Mouse (Mus musculus): ENCODE measurements around the gene Fah. TPM values are rescaled to one million over a fixed set of nuclear protein-coding genes. Genes with fewer than 3 reads are reported as not detected.

Gene Fah
- total RNA-seq, 1 experiment from 2014 or later: 1.6 TPM

DNA sequence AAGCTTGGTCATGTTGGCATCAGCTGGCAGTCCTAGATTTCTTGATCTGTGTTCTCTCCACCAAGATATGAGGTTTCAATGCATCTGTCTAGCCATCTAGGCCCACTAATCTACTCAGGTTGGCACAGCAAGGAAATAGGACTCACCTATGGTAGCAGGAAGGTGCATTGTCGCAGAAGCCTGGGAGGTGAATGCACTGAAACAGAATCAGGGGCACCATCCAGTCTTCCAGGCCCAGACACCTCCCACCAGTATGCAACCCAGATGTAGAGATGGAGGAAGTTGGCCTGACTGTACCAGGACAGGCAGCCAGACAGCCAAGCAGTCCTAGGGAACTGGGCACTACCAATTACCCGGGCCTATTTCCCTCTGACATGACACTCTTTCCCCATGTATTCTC, 5.9 kb downstream of the Fah start:
- ATAC-seq (ENCODE audit: extremely low read depth, insufficient number of reproducible peaks, low FRiP score, poor library complexity, severe bottlenecking): no peak

DNA sequence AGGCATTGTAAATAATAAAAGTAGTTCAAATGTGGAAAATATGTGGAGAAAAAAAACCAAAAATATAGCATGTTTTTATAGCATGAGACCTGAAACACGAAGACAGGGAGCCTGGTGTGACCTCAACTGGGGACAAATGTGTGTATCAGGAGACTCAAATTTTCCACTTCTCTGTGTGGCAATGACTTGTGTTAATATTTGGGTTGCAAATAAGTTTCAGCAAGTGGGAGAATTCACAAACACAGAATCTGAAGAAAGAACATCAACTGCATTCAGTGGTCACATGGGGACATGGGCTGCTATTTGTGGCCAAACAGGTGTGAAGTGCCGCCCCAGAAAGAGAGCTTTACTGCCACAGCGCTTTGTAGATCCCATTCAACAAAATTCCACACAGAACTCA, 9.9 kb downstream of the Fah start:
- no peak for ATAC-seq (ENCODE audit: extremely low read depth, insufficient number of reproducible peaks, low FRiP score, poor library complexity, severe bottlenecking)

DNA sequence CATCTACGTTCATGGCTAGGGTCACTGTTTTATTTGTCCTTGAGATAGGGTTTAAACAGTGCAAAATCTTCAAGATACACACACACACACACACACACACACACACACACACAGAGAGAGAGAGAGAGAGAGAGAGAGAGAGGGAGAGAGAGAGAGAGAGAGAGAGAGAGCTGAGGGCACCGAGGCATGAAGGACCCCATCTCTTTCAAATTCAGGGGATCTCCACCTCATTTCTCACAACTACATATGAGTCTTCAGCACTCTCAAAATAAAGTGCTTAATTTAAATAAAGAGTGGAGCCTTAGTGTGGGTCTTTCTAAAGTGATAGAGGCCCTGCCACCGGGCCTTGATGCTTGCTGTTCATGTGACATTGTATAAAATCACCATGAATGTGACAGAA, 10.5 kb downstream of the Fah start:
- no peak for ATAC-seq (ENCODE audit: extremely low read depth, insufficient number of reproducible peaks, low FRiP score, poor library complexity, severe bottlenecking)

DNA sequence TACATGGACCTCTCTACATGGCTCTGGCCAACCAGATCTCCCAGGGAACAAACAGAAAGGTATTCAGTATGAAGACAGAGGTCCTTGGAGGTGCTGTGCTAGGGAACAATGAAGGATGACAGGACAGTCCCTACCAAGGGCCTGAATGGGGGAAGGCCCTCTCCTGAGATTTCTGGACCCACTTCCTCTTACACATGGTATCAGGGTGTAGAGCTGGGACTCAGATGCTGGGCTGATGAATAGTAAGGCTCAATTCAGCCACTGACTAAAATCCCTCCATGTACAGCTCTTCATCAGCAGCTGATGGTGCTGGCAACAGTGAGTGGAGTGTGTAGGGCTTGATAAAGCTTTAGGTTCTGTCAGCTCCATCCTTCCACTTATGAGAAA, 11.6 kb downstream of the Fah start:
- no peak for ATAC-seq (ENCODE audit: extremely low read depth, insufficient number of reproducible peaks, low FRiP score, poor library complexity, severe bottlenecking)

DNA sequence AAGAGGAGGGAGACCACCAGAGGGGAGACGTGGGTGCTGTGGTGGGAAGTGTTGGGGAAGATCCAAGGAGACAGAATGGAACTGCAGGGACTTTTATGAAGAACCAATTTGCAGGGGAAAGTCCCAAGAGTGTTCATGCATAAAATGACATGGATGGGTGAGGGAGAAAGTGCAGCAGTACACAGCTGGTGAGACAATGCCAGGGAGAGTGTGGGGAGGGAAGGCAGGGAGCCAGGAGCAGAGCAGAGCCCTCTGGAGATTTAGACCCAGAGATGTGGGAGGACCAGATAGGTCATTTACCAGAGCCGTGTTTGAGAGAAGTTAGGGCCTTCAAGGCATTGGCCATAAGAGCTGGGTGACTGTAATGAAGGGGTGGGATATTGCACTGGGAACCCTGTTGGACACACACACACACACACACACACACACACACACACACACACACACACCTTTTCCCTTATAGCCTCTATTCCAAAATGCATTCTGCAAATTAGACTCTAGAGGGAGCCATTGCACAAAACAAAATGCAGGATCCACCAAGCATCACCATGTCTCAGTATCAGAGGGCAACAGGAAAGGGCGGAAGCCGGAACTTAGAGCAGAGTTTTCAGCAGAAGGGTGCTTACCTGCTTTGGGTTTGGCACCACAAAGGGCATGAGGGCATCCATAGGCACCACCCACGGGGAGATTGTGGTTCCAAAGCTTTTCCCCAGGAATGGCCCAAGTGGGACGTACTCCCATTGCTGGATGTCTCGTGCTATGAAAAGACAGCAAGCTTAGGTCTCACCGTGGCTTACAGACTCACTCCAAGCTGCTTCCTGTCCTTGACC, 12.2 kb downstream of the Fah start:
- peak; percentile 80 for ATAC-seq (ENCODE audit: extremely low read depth, insufficient number of reproducible peaks, low FRiP score, poor library complexity, severe bottlenecking)

DNA sequence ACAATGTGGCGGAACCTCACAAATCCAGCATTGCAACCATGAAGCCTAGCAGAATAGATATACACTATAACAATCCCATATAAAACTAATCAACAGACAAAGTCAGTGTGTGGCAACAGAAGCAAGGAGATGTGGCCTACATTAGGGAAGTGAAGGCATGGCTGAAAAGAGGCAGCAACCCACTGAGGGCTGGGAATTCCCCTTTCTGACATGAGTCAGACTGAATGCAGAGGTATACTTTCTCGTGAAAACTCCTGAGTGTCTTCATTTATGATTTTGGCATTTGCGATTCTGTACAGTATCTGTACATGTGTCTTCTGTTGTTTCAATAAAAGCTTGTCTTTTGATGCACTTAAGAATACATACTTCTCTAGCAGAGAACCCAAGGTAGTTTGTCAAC, 15.2 kb downstream of the Fah start:
- no peak for ATAC-seq (ENCODE audit: extremely low read depth, insufficient number of reproducible peaks, low FRiP score, poor library complexity, severe bottlenecking)

DNA sequence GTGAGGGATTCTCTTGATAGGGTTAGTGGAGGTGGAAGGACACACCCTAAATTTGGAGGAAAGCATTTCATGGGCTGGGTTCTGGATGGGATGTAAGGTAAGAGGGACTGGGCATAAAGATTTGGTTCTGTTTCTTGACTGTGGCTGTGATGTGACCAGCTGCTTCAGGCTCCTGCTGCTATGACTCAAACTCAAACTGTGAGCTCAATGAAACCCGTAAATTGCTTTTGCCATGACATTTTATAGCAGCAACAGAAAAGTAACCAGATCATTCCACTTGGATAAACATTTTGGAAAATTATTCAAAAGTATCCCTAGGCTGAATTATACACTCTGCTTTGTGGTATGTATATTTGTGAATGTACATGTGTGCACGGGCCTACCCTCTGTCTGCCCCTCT, 15.9 kb downstream of the Fah start:
- ATAC-seq (ENCODE audit: extremely low read depth, insufficient number of reproducible peaks, low FRiP score, poor library complexity, severe bottlenecking): no peak

DNA sequence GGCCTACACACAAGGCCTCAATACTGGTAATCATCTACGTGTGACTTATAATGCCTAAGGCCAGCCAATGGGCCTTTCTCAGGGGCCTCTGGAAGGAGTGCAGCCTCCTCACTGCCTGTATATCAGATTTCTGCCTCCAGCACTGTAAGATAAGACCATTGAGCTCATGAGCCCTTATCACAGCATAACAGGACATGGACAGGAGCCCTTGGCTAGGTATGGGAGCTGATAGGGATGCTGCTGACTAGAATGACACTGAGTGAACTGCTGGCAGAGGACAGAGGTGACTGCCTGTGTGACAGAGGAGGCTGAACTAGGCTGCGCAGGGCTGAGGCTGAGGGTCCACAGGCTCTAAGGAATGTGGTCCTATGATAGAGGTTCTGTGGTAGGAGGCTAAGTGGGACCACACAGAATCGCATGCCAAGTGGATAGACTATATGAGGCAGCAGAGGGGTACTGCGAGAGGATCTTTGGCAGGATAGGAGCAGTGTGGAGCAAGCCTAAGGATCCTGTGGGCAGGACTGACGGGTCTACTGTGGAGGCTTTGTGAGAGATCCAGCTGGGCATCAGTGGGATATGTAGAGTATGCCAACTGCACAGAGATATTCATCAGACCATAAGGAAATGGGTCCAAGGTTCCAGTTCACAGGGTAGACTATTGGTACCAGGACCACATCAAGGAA, 19.3 kb downstream of the Fah start:
- no peak for ATAC-seq (ENCODE audit: extremely low read depth, insufficient number of reproducible peaks, low FRiP score, poor library complexity, severe bottlenecking)

DNA sequence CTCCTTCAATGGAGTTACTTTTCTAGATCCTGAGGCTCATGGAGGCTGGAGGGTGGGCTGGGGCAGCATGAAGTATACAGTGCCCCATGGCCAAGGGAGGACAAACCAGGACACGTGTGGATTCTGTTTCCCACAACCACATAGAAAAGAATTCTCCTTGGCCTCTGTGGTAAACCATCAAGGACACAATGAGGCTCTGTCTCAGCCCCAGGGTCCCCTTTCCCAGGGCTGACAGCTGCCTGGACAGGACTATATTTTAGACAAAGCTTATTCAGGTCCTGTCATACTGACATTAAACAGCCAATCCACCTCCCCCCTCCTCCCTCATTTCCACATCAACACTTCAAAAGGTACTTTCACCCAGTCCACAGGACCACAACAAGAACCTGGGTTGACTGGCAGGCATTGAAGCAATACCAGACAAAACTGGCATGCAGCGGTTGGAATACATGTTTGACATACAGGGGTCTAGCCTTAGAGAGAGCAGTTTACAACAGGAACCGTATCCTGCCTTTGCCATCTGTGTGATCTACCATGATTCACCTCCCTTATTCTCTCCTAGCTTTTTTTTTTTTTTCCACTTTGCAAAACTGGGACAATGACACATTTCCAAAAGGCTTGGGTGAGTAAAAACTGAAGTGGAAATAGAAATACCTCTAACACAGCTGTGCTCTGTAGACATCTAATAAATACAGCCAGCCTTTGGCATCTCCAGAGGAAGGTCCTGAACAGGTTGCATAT, 20.0 kb downstream of the Fah start:
- no peak for ATAC-seq (ENCODE audit: extremely low read depth, insufficient number of reproducible peaks, low FRiP score, poor library complexity, severe bottlenecking)

DNA sequence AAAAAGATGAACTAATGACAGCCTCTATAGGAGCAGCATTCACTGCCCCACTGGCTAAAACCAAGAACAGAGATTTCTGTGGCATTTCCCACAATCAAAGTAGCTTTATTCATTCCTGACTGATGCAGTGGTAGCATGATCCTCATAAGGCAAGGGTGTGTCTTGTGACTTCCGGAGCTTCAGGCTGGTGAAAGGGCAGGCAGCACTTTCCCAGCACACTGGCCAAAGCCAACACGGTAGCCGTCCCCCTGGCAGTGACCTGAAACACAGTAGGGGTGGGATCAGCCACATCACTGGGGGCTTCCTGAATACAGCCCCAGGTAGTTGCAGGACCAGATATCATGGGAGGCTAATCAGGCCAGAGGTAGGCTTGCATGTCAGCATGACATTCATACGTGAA, 21.4 kb downstream of the Fah start:
- ATAC-seq (ENCODE audit: extremely low read depth, insufficient number of reproducible peaks, low FRiP score, poor library complexity, severe bottlenecking): no peak

DNA sequence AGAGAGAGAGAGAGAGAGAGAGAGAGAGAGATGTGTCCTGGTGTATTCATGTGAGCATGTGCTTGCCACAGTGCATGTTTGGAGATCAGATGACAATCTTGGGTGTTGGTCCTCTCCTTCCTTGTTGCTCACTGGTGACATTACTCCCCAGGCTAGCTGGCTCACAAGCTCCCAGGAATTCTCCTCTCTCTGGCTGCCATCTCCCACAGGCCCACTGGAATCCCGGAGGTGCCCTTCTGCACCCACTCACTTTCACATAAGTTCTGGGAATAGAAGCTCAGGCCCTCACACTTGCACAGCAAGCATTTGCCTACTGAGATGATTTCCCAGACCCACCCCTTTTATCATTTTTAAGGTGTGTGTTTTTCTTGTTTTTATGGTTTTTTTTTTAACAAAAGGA, 26.8 kb downstream of the Fah start:
- ATAC-seq (ENCODE audit: extremely low read depth, insufficient number of reproducible peaks, low FRiP score, poor library complexity, severe bottlenecking): no peak

DNA sequence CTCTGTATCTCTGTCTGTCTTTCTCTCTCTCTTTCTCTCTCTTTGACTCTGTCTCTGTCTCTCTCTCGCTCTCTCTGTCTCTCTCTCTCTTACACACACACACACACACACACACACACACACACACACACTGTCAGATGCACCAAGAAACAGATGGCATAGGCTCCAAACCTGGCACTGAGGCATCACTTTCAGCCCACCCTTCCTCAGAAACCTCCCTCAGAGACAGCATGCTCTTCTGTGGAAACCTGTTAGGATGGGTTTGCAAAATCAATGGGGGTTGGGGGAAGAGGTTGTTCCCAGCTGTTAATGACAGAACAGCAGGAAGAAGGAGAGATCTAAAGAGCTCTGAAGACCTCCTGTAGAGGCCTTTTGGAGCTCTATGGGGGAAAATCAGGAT, 27.7 kb downstream of the Fah start:
- ATAC-seq (ENCODE audit: extremely low read depth, insufficient number of reproducible peaks, low FRiP score, poor library complexity, severe bottlenecking): no peak

DNA sequence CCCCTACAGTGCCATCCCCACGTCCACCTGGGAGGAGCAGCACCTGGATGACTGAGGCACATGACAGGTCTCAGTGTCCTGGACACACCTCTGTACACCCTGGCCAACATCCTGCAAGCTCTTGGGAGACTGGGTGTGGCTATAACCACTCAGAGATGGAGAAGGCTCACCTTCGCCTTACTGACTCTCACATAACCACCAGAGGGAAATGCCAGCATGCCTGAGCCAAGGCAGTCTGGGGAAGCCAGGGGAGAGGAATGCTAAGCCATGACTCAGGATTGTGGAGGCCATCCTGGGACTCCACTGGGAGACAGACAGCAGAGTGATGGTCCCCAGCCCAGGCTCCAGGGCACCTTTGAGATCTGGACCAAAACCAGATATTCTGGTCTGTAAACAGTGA, 29.5 kb downstream of the Fah start:
- ATAC-seq (ENCODE audit: extremely low read depth, insufficient number of reproducible peaks, low FRiP score, poor library complexity, severe bottlenecking): no peak

DNA sequence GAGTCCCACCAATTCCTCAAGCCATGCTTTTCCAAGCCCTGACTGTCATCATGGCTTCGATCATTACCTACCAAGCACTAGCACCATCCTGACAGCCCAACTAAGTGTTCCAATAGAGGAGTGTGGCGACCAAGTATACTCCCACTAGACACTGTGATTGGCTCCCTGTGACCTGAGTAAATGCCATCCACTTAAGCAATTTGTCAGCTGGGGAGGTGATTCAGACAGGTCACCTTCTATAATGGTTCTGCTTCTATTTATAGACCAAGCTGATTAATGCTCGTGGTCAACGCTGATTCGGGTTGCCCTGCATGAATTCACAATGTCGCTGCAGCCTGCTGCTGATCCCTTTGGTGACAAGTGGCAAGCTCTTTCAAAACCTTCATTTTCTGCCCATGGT, 40.3 kb downstream of the Fah start:
- ATAC-seq (ENCODE audit: extremely low read depth, insufficient number of reproducible peaks, low FRiP score, poor library complexity, severe bottlenecking): no peak

DNA sequence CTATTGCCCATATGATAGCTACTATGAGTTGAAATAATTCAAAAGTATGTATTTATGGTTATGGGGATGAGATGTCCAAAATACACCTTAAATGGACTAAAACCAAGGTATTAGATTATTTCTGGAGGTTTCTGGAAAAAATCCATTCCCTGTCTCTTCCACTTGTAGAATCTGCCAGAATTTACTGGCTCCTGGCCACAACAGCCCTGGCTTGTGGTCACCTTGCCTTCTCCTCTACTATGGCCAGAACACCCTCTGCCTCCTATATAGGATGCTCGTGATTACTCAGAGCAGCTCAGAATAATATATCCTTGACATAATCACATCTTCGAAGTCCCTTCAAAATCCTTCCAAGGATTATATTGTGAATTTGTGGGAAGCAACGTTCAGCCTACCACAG, 42.3 kb downstream of the Fah start:
- ATAC-seq (ENCODE audit: extremely low read depth, insufficient number of reproducible peaks, low FRiP score, poor library complexity, severe bottlenecking): no peak

DNA sequence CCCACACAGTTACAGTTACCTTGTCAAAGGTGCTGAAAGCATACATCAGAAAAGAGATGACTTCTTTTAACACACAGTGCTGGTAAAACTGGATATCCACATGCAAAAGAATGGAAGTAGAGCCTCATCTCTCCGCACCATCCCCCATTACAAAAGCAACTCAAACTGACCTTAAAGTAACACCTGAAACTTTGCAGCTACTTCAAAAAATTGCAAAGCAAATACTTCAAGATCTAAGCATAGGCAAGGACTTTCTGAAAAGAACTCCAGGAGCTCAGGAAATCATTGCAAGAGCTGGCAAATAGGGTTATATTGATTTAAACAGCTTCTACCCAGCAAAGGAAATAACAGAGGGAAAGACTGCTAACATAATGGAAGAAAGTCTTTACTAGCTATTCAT, 46.0 kb downstream of the Fah start:
- ATAC-seq (ENCODE audit: extremely low read depth, insufficient number of reproducible peaks, low FRiP score, poor library complexity, severe bottlenecking): no peak

DNA sequence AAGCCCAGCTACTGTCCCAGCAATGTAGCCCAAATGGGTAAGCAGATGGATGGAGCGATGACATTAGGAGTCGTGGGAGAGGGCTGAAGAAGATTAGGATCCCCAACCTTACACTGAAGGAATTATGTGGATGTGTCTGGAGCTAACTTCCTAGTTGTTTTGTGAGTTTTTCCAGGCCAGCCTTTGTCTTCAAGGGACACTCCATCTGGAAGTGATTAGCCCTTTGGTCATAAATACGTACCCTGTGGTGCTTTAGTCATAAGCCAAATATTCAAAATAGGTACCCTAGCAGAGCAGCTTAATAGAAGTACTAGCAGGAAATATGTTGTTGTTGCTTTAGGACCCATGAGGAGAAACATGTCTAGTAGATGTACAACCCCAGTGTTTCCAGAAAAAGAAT, 49.2 kb downstream of the Fah start:
- ATAC-seq (ENCODE audit: extremely low read depth, insufficient number of reproducible peaks, low FRiP score, poor library complexity, severe bottlenecking): no peak

DNA sequence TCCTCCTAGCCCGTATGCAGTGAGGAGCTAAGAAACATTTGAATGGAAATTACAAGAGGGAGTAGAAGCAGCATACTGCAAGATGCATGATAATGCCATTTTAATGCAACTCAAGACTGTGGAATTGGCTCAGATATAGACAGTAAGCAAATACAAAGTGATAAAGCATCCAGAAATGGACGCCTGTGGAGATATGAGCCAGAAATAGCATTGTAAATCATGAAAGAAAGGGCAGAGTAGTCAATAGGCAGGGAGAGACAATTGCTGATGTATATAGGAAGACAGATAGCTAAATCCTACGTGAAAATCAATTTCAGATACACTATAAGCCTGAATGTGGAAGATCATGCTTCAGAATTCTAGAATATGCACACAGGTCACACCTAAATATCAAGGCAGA, 51.2 kb downstream of the Fah start:
- no peak for ATAC-seq (ENCODE audit: extremely low read depth, insufficient number of reproducible peaks, low FRiP score, poor library complexity, severe bottlenecking)

DNA sequence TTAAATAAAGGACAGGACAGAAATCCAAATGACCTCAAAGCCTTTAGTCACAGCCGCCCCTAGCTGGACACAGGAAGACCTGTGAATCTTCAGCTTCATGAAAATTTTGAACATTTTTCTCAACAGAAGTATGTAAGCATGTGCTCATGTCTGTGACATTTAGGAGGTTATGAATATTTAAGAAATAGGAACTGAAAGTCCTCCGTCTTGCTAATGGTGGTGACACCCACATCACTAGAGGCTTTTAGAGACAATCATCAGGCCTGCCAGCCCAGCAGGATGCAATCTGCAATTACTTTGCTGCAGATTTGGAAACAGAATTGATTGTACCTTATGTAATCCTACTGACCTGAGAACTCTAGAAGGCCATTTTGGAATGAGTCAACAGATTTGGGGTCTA, 55.0 kb downstream of the Fah start:
- ATAC-seq (ENCODE audit: extremely low read depth, insufficient number of reproducible peaks, low FRiP score, poor library complexity, severe bottlenecking): no peak

DNA sequence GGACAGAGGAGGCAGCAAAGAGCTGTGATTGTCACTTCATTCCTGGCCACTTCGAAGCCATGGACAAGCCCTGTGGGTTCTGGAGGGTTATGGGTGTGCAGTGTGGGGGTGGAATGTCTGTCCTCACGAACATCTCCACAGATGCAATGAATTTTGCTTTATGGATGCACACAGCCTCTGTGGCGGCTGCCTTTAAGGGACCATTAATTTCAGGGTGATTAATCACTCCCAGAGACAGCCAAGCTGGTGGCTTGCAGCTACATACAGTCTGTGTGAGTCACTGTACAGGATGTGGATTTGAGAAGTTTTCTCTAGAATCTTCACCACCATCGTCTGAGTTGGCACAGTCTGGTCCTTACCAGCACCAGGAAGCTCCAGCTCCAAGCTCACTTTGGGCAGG, 59.9 kb downstream of the Fah start:
- no peak for ATAC-seq (ENCODE audit: extremely low read depth, insufficient number of reproducible peaks, low FRiP score, poor library complexity, severe bottlenecking)

Measured in neutrophil, adult 5-6 weeks (primary cell).